Mouse (Mus musculus) liver (tissue): Measurements from ENCODE around the gene Ptprd.

Experiments used
- DNase-seq: peaks from one replicate; pipeline ENCODE4 v3.0.0-alpha.2; 2020; ENCODE audit warnings: mixed read lengths

Gene Ptprd

DNA sequence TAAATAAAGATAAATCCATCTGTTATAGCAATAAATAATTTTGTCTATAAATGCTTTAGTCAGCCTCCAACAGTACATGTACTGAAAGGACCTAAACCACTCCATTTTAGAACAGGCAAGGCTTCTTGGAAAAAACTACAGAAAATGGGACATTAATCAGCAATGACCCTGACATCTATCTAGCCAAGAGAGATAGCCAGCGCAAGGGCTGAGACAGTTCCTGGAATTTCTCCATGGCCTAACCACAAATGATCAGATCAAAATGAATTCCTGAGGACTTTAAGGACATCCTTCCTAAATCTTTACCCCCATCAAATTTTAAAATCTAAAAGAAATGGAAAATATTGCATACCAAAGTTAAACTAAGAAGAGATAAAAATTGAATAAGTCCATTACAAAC lies 1340.8 kb downstream of the Ptprd start:
- no peak for DNase-seq

GRCm38 (mm10) chr4:76865585-76865984 lies 1346.2 kb downstream of the Ptprd start:
- no peak for DNase-seq

- DNase-seq: no peak
These were observed 1365.5 kb downstream of the Ptprd start for GRCm38 (mm10) chr4:76846265-76846664.

- DNase-seq: no peak
These were observed 1372.7 kb downstream of the Ptprd start for GRCm38 (mm10) chr4:76839016-76839415.

- no peak for DNase-seq
These were observed 1399.6 kb downstream of the Ptprd start for GRCm38 (mm10) chr4:76812138-76812537.

- no peak for DNase-seq
These were observed 1409.1 kb downstream of the Ptprd start for GRCm38 (mm10) chr4:76802708-76803107.

- no peak for DNase-seq
These were observed 1413.5 kb downstream of the Ptprd start for GRCm38 (mm10) chr4:76798010-76799007.

- no peak for DNase-seq
These were observed 1426.4 kb downstream of the Ptprd start for GRCm38 (mm10) chr4:76785389-76785788.

GRCm38 (mm10) chr4:76779558-76780124 lies 1432.1 kb downstream of the Ptprd start:
- no peak for DNase-seq

DNA sequence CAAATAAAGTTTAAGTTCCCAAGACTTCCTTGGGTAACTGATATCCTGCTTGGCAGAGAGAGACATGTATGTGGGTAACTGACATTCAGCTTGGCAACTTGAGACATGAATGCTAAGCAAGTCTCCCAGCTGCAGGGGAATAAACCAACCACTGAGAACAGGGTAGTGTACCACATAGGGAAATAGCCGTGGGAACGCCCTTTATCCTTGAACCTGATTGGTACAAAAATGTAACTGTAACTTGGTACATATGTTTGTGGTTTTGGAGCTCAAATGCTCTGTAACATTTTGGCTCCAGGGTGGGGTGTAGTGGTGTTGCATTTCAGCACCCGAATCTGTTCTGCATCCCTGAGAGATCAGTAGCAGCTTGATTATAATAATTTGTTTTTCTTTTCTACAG lies 1444.8 kb downstream of the Ptprd start:
- no peak for DNase-seq

DNA sequence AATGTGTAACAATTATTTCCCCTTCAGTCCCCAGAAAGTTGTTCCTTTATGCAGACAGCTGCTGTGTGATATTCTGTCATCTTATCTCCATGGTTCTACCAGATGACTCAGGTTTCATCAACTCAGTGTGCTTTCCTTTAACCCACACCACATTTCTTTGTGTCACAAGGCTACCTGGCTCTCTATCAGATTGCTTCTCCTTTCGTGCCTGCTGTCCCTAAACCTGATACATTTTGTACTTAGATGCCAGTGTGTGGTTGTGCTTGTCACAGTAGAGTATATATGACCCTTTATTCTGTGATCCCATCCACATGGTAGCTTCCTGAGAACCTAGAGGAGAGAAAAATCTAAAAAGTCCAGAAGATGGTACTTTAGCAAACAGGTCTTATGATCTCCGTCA lies 1445.3 kb downstream of the Ptprd start:
- no peak for DNase-seq

DNA sequence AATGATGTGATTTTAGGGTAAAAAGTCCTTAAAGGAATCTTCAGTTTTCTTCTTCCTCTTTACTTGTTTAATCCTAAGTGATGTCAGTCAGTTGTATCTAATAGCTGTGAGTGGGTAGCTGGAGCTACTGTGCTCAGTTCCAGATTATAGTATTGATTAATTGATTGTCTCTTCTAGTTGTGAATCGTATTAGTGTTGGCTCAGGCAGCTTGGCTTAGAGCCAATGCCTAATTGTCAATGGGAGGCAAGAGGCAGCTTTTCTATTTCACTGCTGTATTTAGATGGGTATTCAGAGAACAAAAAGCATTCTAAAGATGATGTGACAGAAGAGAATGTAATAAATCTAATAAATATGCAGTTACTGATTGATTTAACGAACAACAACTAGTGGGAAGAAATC lies 1461.1 kb downstream of the Ptprd start:
- no peak for DNase-seq

DNA sequence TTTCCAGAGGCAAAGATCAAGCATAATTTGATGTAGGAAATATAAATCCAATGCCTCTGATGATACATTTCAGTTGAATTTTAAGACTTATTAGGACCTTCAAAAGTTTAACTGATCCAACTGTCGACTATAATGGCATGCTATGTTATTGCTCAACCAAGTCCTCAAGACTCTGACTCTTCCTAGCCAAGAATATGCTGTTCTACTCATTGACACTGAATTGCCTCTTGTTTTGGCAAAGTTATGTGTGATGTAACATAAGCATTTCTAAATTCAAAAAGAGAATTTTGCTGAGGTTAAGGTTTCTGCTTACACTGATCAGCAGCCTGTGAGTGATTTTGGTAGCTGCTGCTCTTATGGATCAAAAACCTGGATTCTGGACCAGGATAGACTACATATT lies 1475.9 kb downstream of the Ptprd start:
- DNase-seq: no peak

GRCm38 (mm10) chr4:76675726-76676125 lies 1536.0 kb downstream of the Ptprd start:
- no peak for DNase-seq

DNA sequence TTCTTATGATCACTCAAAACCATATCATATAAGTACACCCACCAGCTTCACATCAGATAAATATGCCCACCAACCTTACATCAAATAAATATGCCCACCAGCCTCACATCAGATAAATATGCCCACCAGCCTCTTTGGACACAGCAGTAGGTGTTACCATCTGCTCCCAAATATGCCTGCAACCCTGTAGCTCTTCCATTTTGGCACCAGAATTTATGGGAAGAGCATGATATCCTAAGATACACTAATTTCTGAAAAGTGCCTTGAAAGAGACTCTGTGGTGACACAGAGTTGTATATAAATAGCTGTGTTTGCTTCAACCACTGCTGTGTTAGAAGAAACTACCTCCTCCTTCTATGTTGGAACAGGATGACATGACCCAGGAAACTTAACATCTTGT lies 1538.5 kb downstream of the Ptprd start:
- DNase-seq: no peak

GRCm38 (mm10) chr4:76672653-76673052 lies 1539.1 kb downstream of the Ptprd start:
- no peak for DNase-seq

DNA sequence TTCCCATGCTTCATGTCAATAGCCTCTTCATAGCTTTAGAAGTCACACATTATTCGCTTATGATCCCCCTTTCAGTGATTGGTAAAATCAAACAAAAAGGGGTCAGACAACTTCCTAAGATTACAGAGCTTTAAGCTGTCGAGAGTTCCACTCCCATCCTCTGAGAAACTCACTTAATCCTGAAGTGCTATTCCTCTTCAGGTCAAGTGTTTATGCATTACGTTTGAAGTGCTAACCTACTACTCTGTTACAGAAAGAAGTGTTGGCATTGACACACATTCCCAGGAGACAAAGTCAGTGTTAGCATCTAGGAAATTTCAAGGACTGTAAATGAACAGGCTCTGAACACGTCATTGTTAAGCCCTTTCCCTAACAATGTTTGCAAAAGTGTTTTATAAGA lies 1550.0 kb downstream of the Ptprd start:
- DNase-seq: no peak

DNA sequence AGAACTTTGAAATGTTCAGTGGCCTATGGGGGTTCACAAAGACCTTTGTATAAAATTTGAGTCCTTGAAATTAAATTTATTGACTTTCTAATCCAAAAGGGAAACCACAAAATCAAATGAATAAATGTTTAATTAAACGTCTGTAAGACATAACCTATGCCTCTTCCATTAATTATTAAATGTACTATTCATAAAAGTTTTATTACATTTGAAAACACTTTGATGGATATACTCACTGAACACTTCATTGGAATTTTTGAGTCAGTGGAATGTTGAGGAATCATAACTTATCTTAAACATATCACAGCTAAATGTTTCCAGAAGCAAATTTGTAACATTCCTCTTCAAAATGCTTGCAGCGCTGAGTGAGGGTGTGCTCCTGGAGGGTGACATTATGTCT lies 1551.6 kb downstream of the Ptprd start:
- no peak for DNase-seq

DNA sequence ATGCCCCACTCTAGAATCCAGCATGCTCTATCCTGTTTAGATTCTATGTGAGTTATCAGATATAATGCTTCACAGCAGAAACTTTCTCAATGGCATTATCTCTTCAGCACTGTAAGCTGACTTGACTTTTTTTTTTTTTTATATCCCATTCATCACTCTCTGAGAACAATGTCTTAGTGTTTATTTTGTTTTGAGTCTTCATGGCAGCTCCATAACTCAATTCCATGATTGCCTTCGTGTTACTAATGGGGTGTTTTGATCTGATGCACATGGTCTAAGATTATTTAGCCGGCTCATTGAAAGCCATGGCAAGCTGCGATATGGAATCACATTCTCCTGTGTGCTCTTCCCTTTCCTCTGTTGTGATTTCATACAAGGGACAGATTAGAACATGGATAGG lies 1555.0 kb downstream of the Ptprd start:
- no peak for DNase-seq

- DNase-seq: no peak
These were observed 1558.8 kb downstream of the Ptprd start for GRCm38 (mm10) chr4:76652971-76653370.

GRCm38 (mm10) chr4:76621740-76622139 lies 1590.0 kb downstream of the Ptprd start:
- DNase-seq: no peak

DNA sequence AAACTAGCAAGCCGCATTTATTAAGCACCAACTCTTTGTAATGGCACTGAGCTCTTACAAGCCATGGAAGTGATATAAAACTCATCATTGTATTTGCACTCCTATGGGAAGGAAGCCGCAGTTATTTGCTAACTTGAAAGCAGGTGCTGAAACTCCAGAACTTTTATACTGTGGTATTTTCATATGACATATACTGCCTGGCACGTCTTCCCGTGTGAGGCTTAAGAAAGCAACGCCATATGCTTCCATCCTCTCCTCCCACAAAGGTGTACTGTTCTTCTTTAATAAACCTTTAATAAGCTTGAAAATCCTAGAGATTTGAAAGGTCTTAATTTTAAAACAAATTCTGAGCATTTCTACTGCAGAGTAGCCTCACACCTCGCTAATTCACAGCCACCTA lies 1595.1 kb downstream of the Ptprd start:
- DNase-seq: no peak

DNA sequence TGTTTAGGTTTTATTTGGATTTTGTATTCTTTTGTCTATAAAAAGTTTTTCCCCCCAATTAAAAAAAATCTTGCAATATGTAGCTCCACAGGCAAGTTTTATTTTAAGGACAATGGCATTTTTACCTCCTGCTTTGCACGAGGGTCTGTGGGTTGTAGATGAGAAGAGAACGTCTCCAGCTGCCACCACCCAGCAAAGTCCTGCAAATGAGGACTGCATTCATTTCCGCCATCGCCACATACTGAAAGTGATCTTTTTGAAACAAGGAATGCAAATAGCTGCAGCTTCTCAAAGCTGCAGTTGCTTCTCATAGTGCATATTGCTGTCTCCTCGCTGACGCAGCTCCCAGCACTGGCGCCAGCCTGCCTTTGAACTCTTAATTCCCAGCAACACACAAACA lies 1603.5 kb downstream of the Ptprd start:
- DNase-seq: no peak

DNA sequence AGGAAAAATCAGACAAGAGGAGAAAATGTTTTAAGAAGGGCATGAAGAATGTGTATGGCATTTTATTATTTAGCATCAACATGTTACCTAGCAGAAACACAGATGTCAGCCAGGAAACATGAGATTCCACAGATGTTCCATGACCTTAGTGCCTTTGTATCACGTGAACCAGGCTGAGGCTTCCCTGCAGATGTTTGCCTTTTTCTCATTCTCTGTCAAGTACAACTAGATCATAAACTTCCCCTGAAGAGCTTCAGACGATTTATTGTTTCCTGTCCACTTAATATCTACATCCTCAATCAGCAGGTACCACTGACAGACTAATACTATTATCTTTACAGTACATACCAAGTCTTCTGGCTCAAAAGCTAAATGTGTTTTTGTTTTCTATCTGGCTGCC lies 1605.0 kb downstream of the Ptprd start:
- no peak for DNase-seq
